Mouse (Mus musculus): ENCODE data around the gene Trmt11. TPM values are rescaled to one million over a fixed set of nuclear protein-coding genes. Genes with fewer than 3 reads are reported as not detected.
A peak's percentile ranks its signal among the peaks of the same experiment; 100 is the strongest.
"Not testable (repeated sequence)": the region's sequence is repeated elsewhere in the genome, so short reads cannot be mapped to it uniquely, and the experiment has no call there.

Trmt11 gene
- total RNA-seq (2022) = 1 to 10 TPM; 4.9 to 8.2 (median 5.4) TPM

DNA sequence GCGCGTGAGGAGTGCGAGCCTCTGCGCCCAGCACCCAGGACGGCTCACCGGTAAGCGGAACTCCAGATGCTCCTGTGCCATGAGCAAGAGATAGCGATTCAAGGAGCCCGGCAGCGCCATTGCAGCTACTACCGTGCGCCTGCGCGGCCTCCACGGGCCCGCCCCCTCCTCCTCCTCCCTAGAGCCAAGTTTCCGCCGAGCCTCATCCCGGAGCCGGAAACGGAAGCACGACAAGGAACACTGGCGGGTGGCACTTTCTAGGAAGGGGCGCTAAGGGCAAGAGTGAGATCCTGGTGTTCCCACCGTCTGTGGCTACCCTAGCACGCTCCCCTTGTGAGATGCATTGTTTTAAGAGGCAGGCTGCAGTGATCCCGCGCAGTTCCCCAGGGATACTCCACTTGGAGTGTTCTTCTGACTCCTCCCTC, at the start of gene Trmt11:
TSS of gene Trmt11 (minus strand) at position 208 of the 425 bp plus-strand sequence.
- peak; percentile 92 for DNase-seq (ENCODE audit: low spot score)

DNA sequence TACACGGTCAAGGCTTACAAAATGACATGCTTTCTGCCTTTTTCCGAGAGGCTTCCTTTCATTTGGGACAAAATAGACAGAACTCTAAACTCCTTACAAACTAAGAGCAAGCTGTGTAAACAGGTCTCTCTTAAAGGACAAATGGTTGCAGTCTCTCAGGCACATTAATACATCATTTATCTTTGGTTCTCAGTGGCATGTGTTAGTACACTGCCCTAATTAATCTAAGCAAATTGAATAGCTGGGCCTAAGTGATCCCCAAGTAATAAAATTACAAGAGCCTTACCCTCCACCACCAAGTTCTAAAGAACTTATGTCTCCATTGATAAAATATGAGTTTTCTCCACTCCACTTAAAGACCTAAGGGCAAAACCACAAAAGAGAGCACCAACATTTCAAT, 47.1 kb upstream of the Trmt11 start:
- no peak for DNase-seq (ENCODE audit: low spot score)

GRCm38 (mm10) chr10:30638216-30638615, 37.7 kb upstream of the Trmt11 start:
- no peak for DNase-seq (ENCODE audit: low spot score)

GRCm38 (mm10) chr10:30636474-30637154, 36.1 kb upstream of the Trmt11 start:
- DNase-seq (ENCODE audit: low spot score) = not testable (repeated sequence)

- DNase-seq (ENCODE audit: low spot score) = no peak
Observed at GRCm38 (mm10) chr10:30632718-30633117, 32.2 kb upstream of the Trmt11 start.

GRCm38 (mm10) chr10:30629977-30630376, 29.4 kb upstream of the Trmt11 start:
- no peak for DNase-seq (ENCODE audit: low spot score)

DNA sequence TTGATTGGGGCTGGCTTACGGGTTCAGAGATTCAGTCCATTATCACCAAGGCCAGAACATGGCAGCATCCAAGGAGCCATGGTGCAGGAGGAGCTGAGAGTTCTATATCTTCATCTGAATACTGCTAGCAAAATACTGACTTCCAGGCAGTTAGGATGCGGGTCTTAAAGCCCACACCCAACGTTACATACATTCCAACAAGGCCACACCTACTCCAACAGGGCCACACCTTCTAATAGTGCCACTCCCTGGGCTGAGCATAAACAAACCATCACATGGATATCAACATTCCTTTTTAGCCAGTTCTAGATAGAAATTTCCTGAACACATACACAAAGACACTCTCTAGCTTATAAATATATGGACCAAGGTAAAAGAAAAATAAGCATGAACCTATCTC, 29.0 kb upstream of the Trmt11 start, which contains the start of gene Hint3:
TSS of gene Hint3 (minus strand) at position 120 of the 400 bp plus-strand sequence.
- no peak for DNase-seq (ENCODE audit: low spot score)

- not testable (repeated sequence) for DNase-seq (ENCODE audit: low spot score)
Observed at GRCm38 (mm10) chr10:30628444-30628843, 27.9 kb upstream of the Trmt11 start.

DNA sequence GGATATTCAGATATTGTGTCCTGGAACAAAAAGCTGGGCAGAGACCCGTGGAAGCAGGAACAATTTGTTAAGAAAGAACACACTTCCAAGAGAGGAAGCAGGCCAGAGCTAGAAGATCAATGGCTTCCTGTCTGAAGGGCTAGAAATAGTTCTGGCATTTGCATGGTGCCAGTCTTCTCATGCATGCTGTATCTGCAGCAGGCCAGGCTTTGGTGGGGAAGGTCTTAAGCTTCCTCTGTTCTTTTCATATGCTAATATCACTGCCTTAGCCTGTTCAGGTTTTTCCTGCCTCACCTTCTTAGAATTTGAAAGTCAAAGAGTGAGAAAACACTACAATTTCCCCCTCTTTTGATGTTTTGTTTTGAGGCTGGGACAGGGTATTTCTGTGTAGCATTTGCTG, 27.0 kb upstream of the Trmt11 start:
- no peak for DNase-seq (ENCODE audit: low spot score)

GRCm38 (mm10) chr10:30624161-30625019, 23.8 kb upstream of the Trmt11 start:
- no peak for DNase-seq (ENCODE audit: low spot score)

DNA sequence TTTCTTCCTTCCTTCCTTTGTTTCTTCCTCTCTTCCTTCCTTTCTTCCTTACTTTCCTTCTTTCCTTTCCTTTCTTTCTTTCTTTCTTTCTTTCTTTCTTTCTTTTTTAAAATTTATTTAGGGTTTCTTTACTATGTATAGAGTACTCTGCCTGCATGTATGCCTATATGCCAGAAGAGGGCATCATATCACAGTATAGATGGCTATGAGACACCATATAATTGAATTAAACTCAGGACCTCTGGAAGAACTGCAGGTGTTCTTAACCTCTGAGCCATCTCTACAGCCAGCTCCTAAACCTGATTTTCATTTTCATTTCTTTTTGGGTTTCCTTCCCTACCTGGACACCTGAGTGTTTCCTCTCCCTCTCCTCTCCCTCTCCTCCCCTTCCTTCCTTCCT, 22.4 kb upstream of the Trmt11 start:
- no peak for DNase-seq (ENCODE audit: low spot score)

DNA sequence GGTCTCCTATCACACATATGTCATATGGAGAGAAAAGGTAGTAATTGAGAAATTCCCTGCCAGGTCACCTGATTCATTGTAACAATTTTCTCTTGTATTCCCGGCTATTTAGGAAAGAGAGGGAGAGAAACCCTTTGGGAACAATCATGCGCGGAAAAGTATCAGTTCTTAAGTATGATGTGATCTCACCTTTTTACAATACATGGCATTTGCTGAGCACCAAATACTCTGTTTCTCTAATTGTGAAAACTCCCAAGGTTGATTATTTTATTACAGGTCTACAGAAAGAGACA, 18.3 kb upstream of the Trmt11 start:
- no peak for DNase-seq (ENCODE audit: low spot score)

- DNase-seq (ENCODE audit: low spot score) = peak; percentile 99
Observed at GRCm38 (mm10) chr10:30618091-30618917, 17.8 kb upstream of the Trmt11 start.

DNA sequence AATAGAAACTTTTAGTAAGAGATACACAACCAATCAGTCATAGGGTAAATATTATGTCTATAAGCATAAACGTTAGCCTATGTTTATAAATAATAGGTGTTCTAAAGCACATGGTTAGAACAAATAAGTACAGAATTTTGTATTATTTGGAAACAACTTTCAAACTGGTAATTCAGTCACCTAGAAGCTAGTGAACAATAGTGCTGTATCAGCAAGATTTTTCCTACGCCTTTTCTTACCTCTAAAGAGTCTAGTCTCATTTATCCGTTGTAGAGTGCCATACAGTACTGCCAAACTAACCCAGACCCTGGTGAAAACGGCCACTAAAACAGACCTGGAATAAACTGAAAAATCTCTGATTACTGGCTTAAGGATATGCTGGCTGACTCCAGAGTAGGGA, 12.5 kb upstream of the Trmt11 start:
- DNase-seq (ENCODE audit: low spot score) = no peak

DNA sequence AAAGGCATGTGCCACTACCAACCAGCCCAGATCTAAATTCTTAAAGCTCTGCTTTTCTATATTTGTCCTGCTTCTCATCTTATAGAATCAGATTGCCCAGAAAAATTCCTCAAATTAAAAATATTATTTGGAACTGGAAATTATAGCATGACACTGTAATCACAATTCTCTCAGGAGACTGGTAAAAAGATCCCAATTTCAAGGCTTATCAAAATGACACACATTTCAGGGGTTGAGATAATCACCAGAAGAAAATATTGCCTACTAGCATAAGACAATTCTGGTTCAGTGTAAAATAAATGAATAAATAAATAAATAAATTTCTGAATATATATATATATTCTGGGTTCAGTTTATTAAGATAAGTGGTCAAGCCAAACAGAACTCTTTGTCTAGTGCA, 9.1 kb upstream of the Trmt11 start:
- no peak for DNase-seq (ENCODE audit: low spot score)

DNA sequence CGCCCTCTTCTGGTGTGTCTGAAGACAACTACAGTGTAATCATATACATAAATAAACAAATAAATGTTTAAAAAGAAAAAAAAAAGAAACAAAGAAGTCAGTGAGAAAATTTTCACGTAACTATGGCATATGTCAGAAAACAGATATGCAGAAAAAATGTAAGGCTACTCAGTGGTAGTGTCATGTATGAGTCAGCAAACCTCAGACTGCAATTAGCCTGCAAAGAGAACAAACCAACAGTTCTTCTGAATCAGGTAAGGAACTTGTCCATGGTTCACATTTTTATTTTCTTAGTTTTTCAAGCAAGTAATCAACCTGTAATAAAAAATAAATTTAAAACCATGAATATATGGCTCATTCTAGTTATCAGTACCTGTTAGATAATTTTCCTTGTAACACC, 7.6 kb upstream of the Trmt11 start:
- no peak for DNase-seq (ENCODE audit: low spot score)

DNA sequence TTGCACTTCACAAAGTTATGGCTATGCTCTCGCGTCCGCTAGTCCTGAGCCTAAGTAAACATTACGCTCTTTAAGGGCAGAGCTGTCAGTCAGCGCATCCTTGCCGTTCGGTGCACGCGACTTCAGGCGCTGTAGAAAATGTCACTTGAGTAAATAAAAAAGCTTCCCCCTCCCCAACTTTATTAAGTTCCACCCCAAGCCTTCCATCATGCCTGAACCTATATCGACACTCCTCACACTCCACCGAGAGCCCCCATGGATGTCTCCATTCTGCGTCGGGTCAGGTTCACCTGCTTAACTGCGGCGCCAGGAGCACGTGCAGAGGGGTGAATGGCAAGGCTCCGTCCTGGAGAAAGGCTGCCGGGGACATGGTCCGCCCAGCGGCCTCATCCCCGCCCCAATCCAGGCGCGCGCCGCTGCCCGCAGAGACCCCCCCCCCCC, 435 bp downstream of the Trmt11 start:
- no peak for DNase-seq (ENCODE audit: low spot score)

DNA sequence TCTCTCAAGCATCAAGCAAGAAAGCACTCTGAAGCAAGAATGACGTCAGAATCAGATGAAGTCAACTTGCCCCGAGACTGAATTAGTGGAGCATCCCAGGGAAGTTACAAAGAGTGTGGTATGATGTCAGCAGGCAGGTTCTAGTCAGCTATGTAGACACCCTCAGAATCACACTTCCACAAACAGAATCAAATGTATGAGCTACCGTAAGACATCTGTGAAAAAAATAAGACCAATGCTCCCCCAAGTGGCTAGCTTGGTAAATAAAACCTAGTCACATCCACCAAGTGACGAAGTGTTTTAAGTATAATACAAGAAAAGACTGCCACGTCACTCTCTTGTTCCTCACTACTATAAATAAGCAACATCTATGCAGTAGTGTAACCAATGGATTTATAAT, 13.5 kb downstream of the Trmt11 start:
- no peak for DNase-seq (ENCODE audit: low spot score)

DNA sequence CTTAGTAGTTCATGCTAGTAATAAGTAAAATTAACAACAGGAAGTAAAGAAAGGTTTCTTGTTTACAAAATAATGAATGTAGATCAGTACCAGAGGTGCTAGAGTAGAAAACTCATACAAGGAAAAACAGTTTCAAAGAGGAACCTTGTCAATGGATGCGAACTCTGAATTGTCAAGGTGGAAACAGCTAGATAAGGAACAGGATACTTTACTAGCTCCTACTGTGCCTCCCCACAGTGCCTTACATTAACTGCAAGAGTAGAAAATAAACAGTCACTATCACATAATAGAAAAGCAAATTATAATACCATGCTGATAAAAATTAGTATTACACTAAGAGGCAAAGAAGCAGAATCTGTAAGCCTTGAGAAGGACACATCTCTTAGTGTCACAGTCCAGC, 14.9 kb downstream of the Trmt11 start:
- no peak for DNase-seq (ENCODE audit: low spot score)

DNA sequence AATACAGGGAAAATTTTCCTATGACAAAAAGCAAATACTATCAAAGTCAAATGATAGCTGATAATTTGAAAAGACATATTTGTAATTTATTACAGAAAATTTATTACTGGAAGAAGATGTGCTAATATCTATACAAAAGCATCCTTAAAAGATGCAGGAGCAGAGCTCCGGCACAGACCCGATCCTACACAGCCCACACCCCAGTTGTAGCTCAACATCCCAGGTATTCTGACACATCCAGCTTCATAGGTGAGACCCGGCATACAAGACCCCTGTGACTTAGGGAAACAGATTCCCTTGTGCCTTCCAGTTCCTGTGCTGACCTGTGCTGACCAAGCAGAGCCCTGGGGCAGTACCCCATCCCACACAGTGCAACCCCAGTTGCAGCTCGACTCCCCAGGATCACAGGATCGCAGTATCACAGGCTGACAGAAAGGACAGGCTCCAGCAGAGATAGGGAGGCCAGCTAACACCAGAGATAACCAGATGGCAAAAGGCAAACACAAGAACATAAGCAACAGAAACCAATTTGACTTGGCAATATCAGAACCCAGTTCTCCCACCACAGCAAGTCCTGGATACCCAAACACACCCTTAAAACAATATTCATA, 22.8 kb downstream of the Trmt11 start:
- DNase-seq (ENCODE audit: low spot score) = no peak

- no peak for DNase-seq (ENCODE audit: low spot score)
Observed at GRCm38 (mm10) chr10:30566364-30566763, 34.2 kb downstream of the Trmt11 start.

DNA sequence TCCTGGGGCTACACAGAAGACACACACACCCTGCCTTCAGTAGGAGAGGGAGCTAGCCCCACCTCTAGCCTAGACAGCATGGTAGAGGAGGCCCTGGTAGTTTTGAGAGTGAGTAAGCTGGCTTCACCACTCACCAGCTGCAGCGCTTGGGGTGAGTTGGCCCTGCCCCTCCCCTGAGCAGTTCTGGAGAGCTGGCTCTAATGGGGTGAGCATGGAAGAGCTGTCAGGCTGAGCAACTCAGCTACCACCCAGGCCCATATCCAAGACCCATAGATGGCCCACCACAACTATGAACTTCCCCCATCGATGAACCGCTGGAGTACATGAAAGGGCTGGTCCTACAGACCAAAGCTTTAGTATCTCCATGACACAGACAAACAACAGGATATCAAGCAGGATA, 35.9 kb downstream of the Trmt11 start:
- no peak for DNase-seq (ENCODE audit: low spot score)
